Mouse (Mus musculus): Measurements from ENCODE around the gene Zfp827. TPM values are rescaled to one million over a fixed set of nuclear protein-coding genes. Genes with fewer than 3 reads are reported as not detected.

Zfp827 gene
- polyA plus RNA-seq, 1 experiment from 2014 or later: 13.1 TPM

GRCm38 (mm10) chr8:79229266-79229888 lies 201.1 kb downstream of the Zfp827 start:
- Histone ChIP-seq H3K4me3 (ENCODE audit: low read depth, low read length) (no peak overlapping the region), H3K36me3 (ENCODE audit: control insufficient read depth, insufficient read depth, low read length) (no peaks in the 10 kb centered on the region), H3K9me3 (ENCODE audit: control insufficient read depth, low read length) (no peaks in the 10 kb centered on the region; the same call in 1 of the 2 replicates), H3K4me1 (replicated peaks; ENCODE audit: control insufficient read depth, insufficient read depth, low read length) (no peaks in the 10 kb centered on the region), H3K9ac (ENCODE audit: low read length) (no peak overlapping the region), H3K27me3 (ENCODE audit: control insufficient read depth, insufficient read depth, low read length) (no peaks in the 10 kb centered on the region), H3K27ac (ENCODE audit: low read depth, low read length) (no peak overlapping the region), H3K4me2 (ENCODE audit: low read depth, low read length, severe bottlenecking) (no peak overlapping the region)
- ATAC-seq (replicated peaks; ENCODE audit: low FRiP score): no peak
- DNase-seq (ENCODE audit: low spot score): no peak
- 93% methylated on average over 8 of the region's 8 CpGs for WGBS

DNA sequence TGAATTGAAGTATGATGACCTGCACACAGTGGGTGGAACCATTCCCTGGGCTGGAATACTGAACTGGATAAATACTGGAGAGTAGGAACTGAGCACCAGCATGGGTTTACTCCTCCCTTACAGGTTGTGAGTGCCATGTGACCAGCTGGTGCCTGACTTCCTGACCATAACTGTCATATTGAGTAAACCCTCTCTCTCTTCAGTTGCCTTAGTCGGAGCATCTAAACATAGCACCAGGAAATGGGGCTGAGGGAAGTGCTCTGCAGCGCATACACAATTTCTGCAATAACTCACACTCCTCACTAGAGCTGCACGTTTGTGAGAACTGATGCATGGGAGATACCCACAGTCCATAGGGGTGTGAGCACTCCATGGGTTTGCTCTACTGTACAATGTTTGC lies 211.1 kb downstream of the Zfp827 start:
- Histone ChIP-seq H3K36me3 (ENCODE audit: control insufficient read depth, insufficient read depth, low read length) (no peaks in the 10 kb centered on the region), H3K4me2 (ENCODE audit: low read depth, low read length, severe bottlenecking) (no peak overlapping the region)
- no peak for ATAC-seq (replicated peaks; ENCODE audit: low FRiP score)

GRCm38 (mm10) chr8:79239996-79240395 lies 211.8 kb downstream of the Zfp827 start:
- Histone ChIP-seq H3K9ac (ENCODE audit: low read length) (no peak overlapping the region), H3K4me3 (ENCODE audit: low read depth, low read length) (no peak overlapping the region), H3K27ac (ENCODE audit: low read depth, low read length) (no peak overlapping the region), H3K27me3 (ENCODE audit: control insufficient read depth, insufficient read depth, low read length) (no peaks in the 10 kb centered on the region), H3K9me3 (ENCODE audit: control insufficient read depth, low read length) (no peaks in the 10 kb centered on the region), H3K36me3 (ENCODE audit: control insufficient read depth, insufficient read depth, low read length) (no peaks in the 10 kb centered on the region), H3K4me1 (replicated peaks; ENCODE audit: control insufficient read depth, insufficient read depth, low read length) (no peaks in the 10 kb centered on the region), H3K4me2 (ENCODE audit: low read depth, low read length, severe bottlenecking) (no peak overlapping the region)
- ATAC-seq (replicated peaks; ENCODE audit: low FRiP score) (no peak), DNase-seq (ENCODE audit: low spot score) (no peak)
- WGBS: 86% methylated on average over 7 of the region's 7 CpGs

More for the DNA sequence above, 211.1 kb downstream of the Zfp827 start:
- Histone ChIP-seq H3K27me3 (ENCODE audit: control insufficient read depth, insufficient read depth, low read length) (no peaks in the 10 kb centered on the region), H3K4me1 (replicated peaks; ENCODE audit: control insufficient read depth, insufficient read depth, low read length) (no peaks in the 10 kb centered on the region), H3K4me3 (ENCODE audit: low read depth, low read length) (no peak overlapping the region), H3K9ac (ENCODE audit: low read length) (no peak overlapping the region), H3K9me3 (ENCODE audit: control insufficient read depth, low read length) (no peaks in the 10 kb centered on the region), H3K27ac (ENCODE audit: low read depth, low read length) (no peak overlapping the region)
- no peak for DNase-seq (ENCODE audit: low spot score)
- WGBS: 91% methylated on average over 3 of the region's 3 CpGs

Other genes with a start within 250 kb of the Zfp827 start
- gene Lsm6, start 207.3 kb upstream of the Zfp827 start, polyA plus RNA-seq (2014; fragmentation: Nextera tagmentation; extraction: Ambion mirVana): 245 and 249 TPM in 2 replicates
- gene 1700011L22Rik, start 220.1 kb downstream of the Zfp827 start, polyA plus RNA-seq (2014; fragmentation: Nextera tagmentation; extraction: Ambion mirVana): not detected in 2 replicates

Measured in forebrain, embryonic 11.5 days (tissue).